Mouse (Mus musculus) small intestine, adult 2 months (tissue): ENCODE measurements around the gene Fgfrl1.

Experiments used
- CTCF ChIP-seq: fragments of 200-500 bp; IDR thresholded peaks from 2 replicates; pipeline ENCODE4 v1.5.1; 2012; ENCODE audit warnings: low read depth, mild to moderate bottlenecking, control low read depth, inconsistent platforms, low read length, moderate library complexity, mixed read lengths; ENCODE audit not compliant: insufficient replicate concordance, insufficient read length; ENCODE audit errors: extremely low read depth
- POLR2A ChIP-seq: fragments of 200-500 bp; IDR thresholded peaks from 2 replicates; pipeline ENCODE4 v1.6.1; 2012; ENCODE audit warnings: low read depth, mild to moderate bottlenecking, control low read depth, inconsistent platforms, low read length, moderate library complexity

DNA sequence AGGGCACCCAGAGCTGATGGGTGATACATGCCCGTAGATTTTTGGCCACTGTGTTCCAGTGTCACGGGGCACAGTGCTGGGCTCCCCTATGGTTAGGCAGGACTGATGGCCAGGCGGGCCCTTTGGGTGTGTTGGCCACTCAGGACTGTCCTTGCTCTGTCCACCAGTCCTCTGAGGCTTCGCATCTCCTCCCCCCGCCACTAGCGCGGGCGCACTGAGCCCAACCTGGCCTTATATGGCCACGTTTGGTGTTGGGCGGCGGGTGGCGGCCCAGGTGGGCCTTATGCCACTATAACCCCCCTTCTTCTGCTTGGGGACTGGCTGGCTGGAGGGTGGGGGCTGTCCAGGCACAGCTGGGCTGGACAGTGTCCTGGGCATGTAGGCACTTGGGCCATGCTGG lies 3.7 kb downstream of the Fgfrl1 start:
- no peak for TF ChIP-seq POLR2A
- no peak for TF ChIP-seq CTCF
